Mouse (Mus musculus): Measurements from ENCODE around the gene Banp. TPM values are rescaled to one million over a fixed set of nuclear protein-coding genes. Genes with fewer than 3 reads are reported as not detected.

Banp gene
- total and polyA plus RNA-seq, 3 experiments: 35.7 to 50.7 (median 42.5) TPM

GRCm38 (mm10) chr8:122022274-122022673, 72.7 kb downstream of the Banp start:
- no peaks in the 10 kb centered on the region; the same call in 1 of the 2 replicates for H3K4me1 ChIP-seq (ENCODE audit: insufficient read depth, low read depth, low read length)
- H3K36me3 ChIP-seq (replicated peaks): peaks cover 100% of the 10 kb centered on the region
- no peak for TF ChIP-seq TAL1 (conservative IDR thresholded peaks at IDR 0.05; ENCODE audit: low read depth, low read length)
- no peak for TF ChIP-seq GATA2 (IDR thresholded peaks at IDR 0.05; ENCODE audit: borderline replicate concordance, low read depth, low read length)
- no peak for TF ChIP-seq POLR2AphosphoS5 (IDR thresholded peaks at IDR 0.05; ENCODE audit: insufficient replicate concordance, low read depth, low read length)
- no peak for TF ChIP-seq GATA1 (IDR thresholded peaks at IDR 0.05; ENCODE audit: borderline replicate concordance, low read length)
- TF ChIP-seq CTCF (IDR thresholded peaks at IDR 0.05; ENCODE audit: low read depth, low read length): no peak
- H3K9me3 ChIP-seq (replicated peaks): no peaks in the 10 kb centered on the region
- ATAC-seq (ENCODE audit: extremely low read depth, insufficient number of reproducible peaks, low FRiP score, poor library complexity, severe bottlenecking) (no peak), DNase-seq (ENCODE audit: low spot score) (no peak)
- no peak overlapping the region for H3K4me3 ChIP-seq (ENCODE audit: low read depth, low read length)
- H3K27me3 ChIP-seq (ENCODE audit: insufficient read depth, low read length): no peaks in the 10 kb centered on the region

- DNase-seq (ENCODE audit: low spot score) (no peak), ATAC-seq (ENCODE audit: extremely low read depth, insufficient number of reproducible peaks, low FRiP score, poor library complexity, severe bottlenecking) (no peak)
- no peak for TF ChIP-seq TAL1 (conservative IDR thresholded peaks at IDR 0.05; ENCODE audit: low read depth, low read length)
- no peak for TF ChIP-seq CTCF (IDR thresholded peaks at IDR 0.05; ENCODE audit: low read depth, low read length)
- TF ChIP-seq GATA2 (IDR thresholded peaks at IDR 0.05; ENCODE audit: borderline replicate concordance, low read depth, low read length): no peak
- TF ChIP-seq POLR2AphosphoS5 (IDR thresholded peaks at IDR 0.05; ENCODE audit: insufficient replicate concordance, low read depth, low read length): no peak
- TF ChIP-seq GATA1 (IDR thresholded peaks at IDR 0.05; ENCODE audit: borderline replicate concordance, low read length): no peak
- no peaks in the 10 kb centered on the region for H3K9me3 ChIP-seq (replicated peaks)
- H3K27me3 ChIP-seq (ENCODE audit: insufficient read depth, low read length): no peaks in the 10 kb centered on the region
- H3K36me3 ChIP-seq (replicated peaks): peaks cover 96% of the 10 kb centered on the region
- H3K4me3 ChIP-seq (ENCODE audit: low read depth, low read length): no peak overlapping the region
- H3K4me1 ChIP-seq (ENCODE audit: insufficient read depth, low read depth, low read length): no peaks in the 10 kb centered on the region; the same call in 1 of the 2 replicates
Measured at GRCm38 (mm10) chr8:122022705-122023104, 73.2 kb downstream of the Banp start.

GRCm38 (mm10) chr8:122025546-122025945, 76.0 kb downstream of the Banp start:
- ATAC-seq (ENCODE audit: extremely low read depth, insufficient number of reproducible peaks, low FRiP score, poor library complexity, severe bottlenecking): no peak
- Histone ChIP-seq H3K36me3 (replicated peaks) (peaks cover 67% of the 10 kb centered on the region), H3K4me1 (ENCODE audit: insufficient read depth, low read depth, low read length) (no peaks in the 10 kb centered on the region; the same call in 1 of the 2 replicates), H3K27me3 (ENCODE audit: insufficient read depth, low read length) (peaks cover 11% of the 10 kb centered on the region; the same call in 1 of the 2 replicates), H3K4me3 (ENCODE audit: low read depth, low read length) (no peak overlapping the region), H3K9me3 (replicated peaks) (no peaks in the 10 kb centered on the region)
- TF ChIP-seq CTCF (IDR thresholded peaks at IDR 0.05; ENCODE audit: low read depth, low read length): no peak
- no peak for TF ChIP-seq TAL1 (conservative IDR thresholded peaks at IDR 0.05; ENCODE audit: low read depth, low read length)
- TF ChIP-seq GATA1 (IDR thresholded peaks at IDR 0.05; ENCODE audit: borderline replicate concordance, low read length): no peak
- no peak for TF ChIP-seq POLR2AphosphoS5 (IDR thresholded peaks at IDR 0.05; ENCODE audit: insufficient replicate concordance, low read depth, low read length)
- TF ChIP-seq GATA2 (IDR thresholded peaks at IDR 0.05; ENCODE audit: borderline replicate concordance, low read depth, low read length): no peak
- DNase-seq (ENCODE audit: low spot score): no peak

- H3K27me3 ChIP-seq (ENCODE audit: insufficient read depth, low read length): peaks cover 35% of the 10 kb centered on the region
- H3K36me3 ChIP-seq (replicated peaks): peaks cover 42% of the 10 kb centered on the region
- no peaks in the 10 kb centered on the region for H3K9me3 ChIP-seq (replicated peaks)
- TF ChIP-seq GATA2 (IDR thresholded peaks at IDR 0.05; ENCODE audit: borderline replicate concordance, low read depth, low read length): no peak
- TF ChIP-seq GATA1 (IDR thresholded peaks at IDR 0.05; ENCODE audit: borderline replicate concordance, low read length): no peak
- TF ChIP-seq TAL1 (conservative IDR thresholded peaks at IDR 0.05; ENCODE audit: low read depth, low read length): no peak
- TF ChIP-seq CTCF (IDR thresholded peaks at IDR 0.05; ENCODE audit: low read depth, low read length): no peak
- TF ChIP-seq POLR2AphosphoS5 (IDR thresholded peaks at IDR 0.05; ENCODE audit: insufficient replicate concordance, low read depth, low read length): no peak
- DNase-seq (ENCODE audit: low spot score): no peak
- no peaks in the 10 kb centered on the region for H3K4me1 ChIP-seq (ENCODE audit: insufficient read depth, low read depth, low read length)
- H3K4me3 ChIP-seq (ENCODE audit: low read depth, low read length): no peak overlapping the region
- no peak for ATAC-seq (ENCODE audit: extremely low read depth, insufficient number of reproducible peaks, low FRiP score, poor library complexity, severe bottlenecking)
Measured at GRCm38 (mm10) chr8:122028116-122028515, 78.6 kb downstream of the Banp start.

GRCm38 (mm10) chr8:122030965-122031364, 81.4 kb downstream of the Banp start:
- ATAC-seq (ENCODE audit: extremely low read depth, insufficient number of reproducible peaks, low FRiP score, poor library complexity, severe bottlenecking) (no peak), DNase-seq (ENCODE audit: low spot score) (no peak)
- TF ChIP-seq CTCF (IDR thresholded peaks at IDR 0.05; ENCODE audit: low read depth, low read length) (no peak), TAL1 (conservative IDR thresholded peaks at IDR 0.05; ENCODE audit: low read depth, low read length) (no peak), GATA1 (IDR thresholded peaks at IDR 0.05; ENCODE audit: borderline replicate concordance, low read length) (no peak), GATA2 (IDR thresholded peaks at IDR 0.05; ENCODE audit: borderline replicate concordance, low read depth, low read length) (no peak), POLR2AphosphoS5 (IDR thresholded peaks at IDR 0.05; ENCODE audit: insufficient replicate concordance, low read depth, low read length) (no peak)
- H3K27me3 ChIP-seq (ENCODE audit: insufficient read depth, low read length): peaks cover 62% of the 10 kb centered on the region
- no peak overlapping the region for H3K4me3 ChIP-seq (ENCODE audit: low read depth, low read length)
- H3K9me3 ChIP-seq (replicated peaks): no peaks in the 10 kb centered on the region
- H3K36me3 ChIP-seq (replicated peaks): peaks cover 13% of the 10 kb centered on the region
- H3K4me1 ChIP-seq (ENCODE audit: insufficient read depth, low read depth, low read length): no peaks in the 10 kb centered on the region

- Histone ChIP-seq H3K4me1 (ENCODE audit: insufficient read depth, low read depth, low read length) (no peaks in the 10 kb centered on the region), H3K36me3 (replicated peaks) (no peaks in the 10 kb centered on the region), H3K9me3 (replicated peaks) (no peaks in the 10 kb centered on the region), H3K27me3 (ENCODE audit: insufficient read depth, low read length) (peaks cover 79% of the 10 kb centered on the region), H3K4me3 (ENCODE audit: low read depth, low read length) (no peak overlapping the region)
- ATAC-seq (ENCODE audit: extremely low read depth, insufficient number of reproducible peaks, low FRiP score, poor library complexity, severe bottlenecking): no peak
- DNase-seq (ENCODE audit: low spot score): no peak
- TF ChIP-seq CTCF (IDR thresholded peaks at IDR 0.05; ENCODE audit: low read depth, low read length) (no peak), GATA2 (IDR thresholded peaks at IDR 0.05; ENCODE audit: borderline replicate concordance, low read depth, low read length) (no peak), POLR2AphosphoS5 (IDR thresholded peaks at IDR 0.05; ENCODE audit: insufficient replicate concordance, low read depth, low read length) (no peak), TAL1 (conservative IDR thresholded peaks at IDR 0.05; ENCODE audit: low read depth, low read length) (no peak), GATA1 (IDR thresholded peaks at IDR 0.05; ENCODE audit: borderline replicate concordance, low read length) (no peak)
Measured at GRCm38 (mm10) chr8:122032741-122033140, 83.2 kb downstream of the Banp start.
